Mouse (Mus musculus): ENCODE measurements at regions not wholly inside any gene's neighbourhood (a gene's known extent, or its start where the extent isn't known, plus 50 kb on each side); places are given as distances from the start of the nearest gene placed in this dataset.

DNA sequence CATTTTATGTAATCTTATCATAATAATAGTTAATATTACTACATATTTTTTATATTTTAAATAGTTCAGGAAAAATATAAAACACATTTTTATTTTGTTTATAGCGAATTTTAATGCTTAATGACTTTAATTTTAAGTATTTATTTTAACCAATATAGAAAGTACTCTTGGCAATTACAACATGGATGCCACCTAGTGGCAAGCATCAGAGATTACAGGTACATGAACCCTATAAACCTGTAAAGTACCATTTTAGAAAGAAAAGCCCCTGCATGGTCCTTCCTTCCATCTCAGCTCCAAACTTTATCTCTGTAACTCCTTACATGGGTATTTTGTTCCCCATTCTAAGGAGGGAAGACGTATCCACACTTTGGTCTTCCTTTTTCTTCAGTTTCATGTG, 4328.9 kb upstream of the Gm7489 start:
- peak; percentile 38 for TF ChIP-seq CTCF (IDR thresholded peaks at IDR 0.05; ENCODE audit: low read depth)
- no peak overlapping the region for H3K4me3 ChIP-seq (ENCODE audit: low read depth, low read length)
- H3K4me1 ChIP-seq (ENCODE audit: insufficient read depth) = no peaks in the 10 kb centered on the region
- no peaks in the 10 kb centered on the region for H3K36me3 ChIP-seq (ENCODE audit: insufficient read depth)
- WGBS = 30% methylated on average over 2 of the region's 2 CpGs
- H3K27me3 ChIP-seq (ENCODE audit: insufficient read depth, low read length) = no peaks in the 10 kb centered on the region
- DNase-seq (peak; percentile 28), ATAC-seq (ENCODE audit: insufficient read depth) (no peak)
- H3K9me3 ChIP-seq (ENCODE audit: low read depth, low read length) = no peaks in the 10 kb centered on the region
- no peak overlapping the region for H3K27ac ChIP-seq (ENCODE audit: low read depth)
- H3K4me2 ChIP-seq = no peak overlapping the region
- no peak overlapping the region for H3K9ac ChIP-seq

DNA sequence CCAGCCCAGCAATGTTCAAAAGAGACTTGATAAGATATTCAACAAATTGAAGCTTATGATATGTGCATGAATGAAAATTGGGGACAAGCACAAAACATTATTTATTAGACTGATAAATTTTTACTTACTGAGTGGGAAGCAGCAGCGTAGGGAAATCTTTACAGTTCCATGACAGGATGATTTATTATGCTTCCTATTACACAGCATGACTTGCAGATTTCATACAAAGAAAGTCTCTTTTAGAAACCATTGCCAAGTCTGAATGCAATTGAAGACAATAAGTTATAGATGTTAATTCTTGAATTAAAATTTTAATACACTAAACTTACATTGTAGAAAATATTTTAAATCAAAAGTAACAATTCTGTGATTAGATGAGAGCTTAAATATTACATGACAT, 4324.3 kb upstream of the Gm7489 start:
- no peak overlapping the region for H3K9ac ChIP-seq
- no peaks in the 10 kb centered on the region for H3K27me3 ChIP-seq (ENCODE audit: insufficient read depth, low read length)
- no peak overlapping the region for H3K4me2 ChIP-seq
- H3K4me1 ChIP-seq (ENCODE audit: insufficient read depth) = peaks cover 3% of the 10 kb centered on the region; the same call in 1 of the 2 replicates
- ATAC-seq (ENCODE audit: insufficient read depth) (no peak), DNase-seq (peak; percentile 9)
- 35% methylated on average over 1 of the region's 1 CpGs for WGBS
- H3K27ac ChIP-seq (ENCODE audit: low read depth) = no peak overlapping the region
- TF ChIP-seq CTCF (IDR thresholded peaks at IDR 0.05; ENCODE audit: low read depth) = no peak
- H3K4me3 ChIP-seq (ENCODE audit: low read depth, low read length) = no peak overlapping the region
- H3K9me3 ChIP-seq (ENCODE audit: low read depth, low read length) = no peaks in the 10 kb centered on the region
- no peaks in the 10 kb centered on the region for H3K36me3 ChIP-seq (ENCODE audit: insufficient read depth)

DNA sequence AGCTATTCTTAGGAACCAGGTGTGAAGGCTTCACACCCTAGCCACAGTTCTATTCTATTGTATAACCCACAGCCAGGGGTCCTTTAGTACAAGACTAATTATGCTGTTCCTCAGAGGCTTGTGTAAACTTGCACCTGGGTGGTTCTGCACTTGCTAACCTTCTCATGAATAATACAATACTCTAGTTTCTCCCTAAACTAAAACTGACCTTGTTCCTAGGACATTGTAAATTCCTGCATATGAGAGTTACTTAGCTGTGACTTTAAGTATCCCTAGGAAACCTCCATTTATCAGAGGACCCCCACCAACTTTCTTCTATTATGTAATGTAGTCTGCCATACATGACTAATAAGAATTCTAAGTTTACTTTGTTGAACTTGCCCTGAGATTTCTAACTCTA, 4295.9 kb upstream of the Gm7489 start:
- DNase-seq (no peak), ATAC-seq (ENCODE audit: insufficient read depth) (no peak)
- H3K9me3 ChIP-seq (ENCODE audit: low read depth, low read length) = no peaks in the 10 kb centered on the region
- no peak overlapping the region for H3K27ac ChIP-seq (ENCODE audit: low read depth)
- H3K4me3 ChIP-seq (ENCODE audit: low read depth, low read length) = no peak overlapping the region
- H3K36me3 ChIP-seq (ENCODE audit: insufficient read depth) = no peaks in the 10 kb centered on the region
- H3K4me1 ChIP-seq (ENCODE audit: insufficient read depth) = no peaks in the 10 kb centered on the region
- no peak overlapping the region for H3K9ac ChIP-seq
- no peak overlapping the region for H3K4me2 ChIP-seq
- H3K27me3 ChIP-seq (ENCODE audit: insufficient read depth, low read length) = no peaks in the 10 kb centered on the region
- no peak for TF ChIP-seq CTCF (IDR thresholded peaks at IDR 0.05; ENCODE audit: low read depth)

DNA sequence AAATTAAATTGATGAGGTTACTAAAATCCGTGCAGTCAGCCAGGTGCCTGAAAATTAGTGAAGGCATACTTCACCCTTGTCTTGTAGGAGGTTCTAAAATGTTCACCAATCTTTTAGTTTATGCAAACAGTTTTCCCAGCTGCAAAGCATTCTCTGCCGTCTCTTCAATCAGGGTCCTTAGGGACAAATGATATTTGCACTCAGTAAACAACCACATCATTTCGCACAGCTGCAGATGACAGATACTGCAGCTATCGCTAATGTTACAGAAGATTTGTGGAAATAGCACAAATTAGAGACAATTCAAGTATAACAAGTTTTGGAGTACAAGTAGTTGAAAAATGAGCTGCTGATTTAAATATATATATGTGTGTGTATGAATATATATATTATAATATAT, 4270.8 kb upstream of the Gm7489 start:
- Histone ChIP-seq H3K36me3 (ENCODE audit: insufficient read depth) (no peaks in the 10 kb centered on the region), H3K27ac (ENCODE audit: low read depth) (no peak overlapping the region), H3K9me3 (ENCODE audit: low read depth, low read length) (no peaks in the 10 kb centered on the region), H3K27me3 (ENCODE audit: insufficient read depth, low read length) (no peaks in the 10 kb centered on the region), H3K9ac (no peak overlapping the region), H3K4me3 (ENCODE audit: low read depth, low read length) (no peak overlapping the region), H3K4me1 (ENCODE audit: insufficient read depth) (no peaks in the 10 kb centered on the region), H3K4me2 (no peak overlapping the region)
- 30% methylated on average over 4 of the region's 4 CpGs for WGBS
- no peak for TF ChIP-seq CTCF (IDR thresholded peaks at IDR 0.05; ENCODE audit: low read depth)
- DNase-seq (peak; percentile 70), ATAC-seq (ENCODE audit: insufficient read depth) (no peak)

DNA sequence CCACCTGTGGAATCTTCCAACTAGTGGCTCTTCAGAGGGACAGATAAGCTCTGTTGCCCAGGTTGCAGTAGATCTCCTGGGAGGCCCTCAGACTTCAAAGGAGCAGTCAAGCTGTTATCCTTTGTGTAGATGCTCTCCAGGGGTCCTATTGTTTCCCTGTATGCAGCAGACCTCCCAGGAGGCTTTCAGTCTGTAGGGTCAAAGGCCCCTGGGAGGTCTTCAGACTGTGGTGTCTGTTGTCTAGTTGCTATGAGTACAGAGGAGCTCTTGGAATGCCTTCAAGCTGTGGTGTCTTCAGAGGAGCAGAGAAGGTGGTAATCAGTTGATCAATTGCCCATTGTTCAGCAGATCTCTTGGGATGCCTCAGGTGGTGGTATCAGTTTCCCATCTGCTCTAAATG, 4237.3 kb upstream of the Gm7489 start:
- Histone ChIP-seq H3K4me3 (ENCODE audit: low read depth, low read length) (no peak overlapping the region), H3K4me2 (no peak overlapping the region)
- ATAC-seq (ENCODE audit: insufficient read depth) = no peak

DNA sequence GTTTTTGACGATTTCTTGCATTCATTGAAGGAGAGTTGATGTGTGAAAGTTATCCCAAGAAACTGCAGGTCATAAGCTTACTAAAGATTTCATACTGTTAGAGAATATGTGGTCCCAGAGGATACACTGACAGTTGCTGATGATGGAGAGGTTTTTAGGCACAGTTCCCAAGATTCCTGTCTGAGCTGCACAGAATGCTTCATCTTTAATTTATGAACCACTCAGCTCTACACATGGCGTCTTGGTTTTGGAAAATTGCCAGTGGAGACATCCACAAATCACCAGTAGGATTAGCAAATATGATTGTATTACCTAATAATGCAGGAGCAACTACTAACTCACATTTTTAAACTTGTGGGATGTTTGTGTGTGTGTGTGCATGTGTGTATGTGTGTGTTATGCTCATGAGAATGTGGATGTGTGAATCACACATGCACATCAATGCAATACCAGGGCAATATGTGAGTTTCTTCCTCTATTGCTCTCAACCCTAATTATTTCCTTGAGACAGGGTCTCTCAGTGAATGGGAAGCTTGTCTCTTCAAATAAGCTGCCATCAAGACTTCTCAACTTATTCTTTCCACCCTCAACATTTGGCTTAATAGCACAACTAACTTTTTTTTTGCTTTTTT, 4234.0 kb upstream of the Gm7489 start:
- Histone ChIP-seq H3K4me1 (ENCODE audit: insufficient read depth) (no peaks in the 10 kb centered on the region), H3K36me3 (ENCODE audit: insufficient read depth) (no peaks in the 10 kb centered on the region), H3K9ac (no peak overlapping the region), H3K27me3 (ENCODE audit: insufficient read depth, low read length) (no peaks in the 10 kb centered on the region), H3K27ac (ENCODE audit: low read depth) (no peak overlapping the region), H3K9me3 (ENCODE audit: low read depth, low read length) (no peaks in the 10 kb centered on the region), H3K4me2 (no peak overlapping the region), H3K4me3 (ENCODE audit: low read depth, low read length) (no peak overlapping the region)
- ATAC-seq (ENCODE audit: insufficient read depth) (no peak), DNase-seq (peak; percentile 17)
- no peak for TF ChIP-seq CTCF (IDR thresholded peaks at IDR 0.05; ENCODE audit: low read depth)
- WGBS = 48% methylated on average over 2 of the region's 2 CpGs

More for the DNA sequence above, 4237.3 kb upstream of the Gm7489 start:
- Histone ChIP-seq H3K27ac (ENCODE audit: low read depth) (no peak overlapping the region), H3K4me1 (ENCODE audit: insufficient read depth) (no peaks in the 10 kb centered on the region), H3K36me3 (ENCODE audit: insufficient read depth) (no peaks in the 10 kb centered on the region), H3K27me3 (ENCODE audit: insufficient read depth, low read length) (no peaks in the 10 kb centered on the region), H3K9ac (no peak overlapping the region), H3K9me3 (ENCODE audit: low read depth, low read length) (no peaks in the 10 kb centered on the region)
- DNase-seq = no peak
- TF ChIP-seq CTCF (IDR thresholded peaks at IDR 0.05; ENCODE audit: low read depth) = no peak

DNA sequence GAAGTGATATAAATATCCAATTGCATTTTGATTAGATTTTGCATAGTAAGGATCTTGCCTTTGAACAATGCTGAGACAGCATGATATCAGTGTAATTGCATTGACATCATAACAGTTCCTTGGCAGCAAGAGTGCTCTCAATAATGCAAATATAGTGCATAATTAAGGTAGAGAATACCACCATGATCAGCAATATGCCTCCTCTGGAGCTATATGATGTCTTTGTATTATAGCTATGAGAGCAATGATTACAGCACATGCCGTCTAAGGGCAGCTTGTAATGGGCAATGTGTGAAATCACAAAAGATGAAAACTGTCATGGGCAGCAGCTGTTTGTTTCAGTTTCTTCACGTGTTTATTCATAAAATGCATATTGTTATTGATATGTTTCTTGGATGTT, 4231.0 kb upstream of the Gm7489 start:
- no peaks in the 10 kb centered on the region for H3K27me3 ChIP-seq (ENCODE audit: insufficient read depth, low read length)
- no peak overlapping the region for H3K4me2 ChIP-seq
- no peak overlapping the region for H3K9ac ChIP-seq
- H3K4me3 ChIP-seq (ENCODE audit: low read depth, low read length) = no peak overlapping the region
- no peak for ATAC-seq (ENCODE audit: insufficient read depth)
- no peaks in the 10 kb centered on the region for H3K9me3 ChIP-seq (ENCODE audit: low read depth, low read length)
- no peaks in the 10 kb centered on the region for H3K4me1 ChIP-seq (ENCODE audit: insufficient read depth)
- H3K27ac ChIP-seq (ENCODE audit: low read depth) = no peak overlapping the region
- DNase-seq = no peak
- no peaks in the 10 kb centered on the region for H3K36me3 ChIP-seq (ENCODE audit: insufficient read depth)
- WGBS = 80% methylated on average over 2 of the region's 2 CpGs
- TF ChIP-seq CTCF (IDR thresholded peaks at IDR 0.05; ENCODE audit: low read depth) = no peak

Data from lung, embryonic 14.5 days (tissue).